Mouse (Mus musculus): Measurements from ENCODE around the gene Ldb1.

The Ldb1 gene

GRCm38 (mm10) chr19:46044271-46044992 lies 582 bp downstream of the Ldb1 start, which contains the start of gene Pprc1:
TSS of gene Pprc1 (plus strand) at chr19:46044886.
- DNase-seq, result peak; percentile 45 to 54

- DNase-seq, result peak in 1 of 2 experiments; percentile 42
Measured at GRCm38 (mm10) chr19:46043380-46043779, 1.6 kb downstream of the Ldb1 start.

- peak in 1 of 2 experiments; percentile 45 for DNase-seq
Measured at GRCm38 (mm10) chr19:46042476-46043011, 2.5 kb downstream of the Ldb1 start.

- DNase-seq, result peak; percentile 74 to 83
Measured at GRCm38 (mm10) chr19:46041933-46042475, 3.0 kb downstream of the Ldb1 start.

- no peak for DNase-seq
Measured at GRCm38 (mm10) chr19:46041299-46041932, 3.6 kb downstream of the Ldb1 start.

- DNase-seq, result peak in 1 of 2 experiments; percentile 24
Measured at GRCm38 (mm10) chr19:46040149-46040902, 4.7 kb downstream of the Ldb1 start.

GRCm38 (mm10) chr19:46039478-46039877 lies 5.5 kb downstream of the Ldb1 start:
- peak; percentile 92 for DNase-seq

GRCm38 (mm10) chr19:46038851-46039260 lies 6.2 kb downstream of the Ldb1 start:
- DNase-seq, result peak; percentile 41 to 49

GRCm38 (mm10) chr19:46037925-46038850 lies 6.8 kb downstream of the Ldb1 start:
- peak; percentile 48 to 73 for DNase-seq

GRCm38 (mm10) chr19:46037243-46037924 lies 7.6 kb downstream of the Ldb1 start:
- DNase-seq, result no peak

GRCm38 (mm10) chr19:46036477-46037242 lies 8.4 kb downstream of the Ldb1 start:
- peak in 1 of 2 experiments; percentile 42 for DNase-seq

- peak; percentile 48 to 57 for DNase-seq
Measured at GRCm38 (mm10) chr19:46035971-46036370, 9.0 kb downstream of the Ldb1 start.

- DNase-seq, result no peak
Measured at GRCm38 (mm10) chr19:46033911-46034310, 11.1 kb downstream of the Ldb1 start.

GRCm38 (mm10) chr19:46032731-46033510 lies 12.1 kb downstream of the Ldb1 start:
- DNase-seq, result no peak

GRCm38 (mm10) chr19:46031689-46032432 lies 13.2 kb downstream of the Ldb1 start:
- DNase-seq, result no peak

- DNase-seq, result no peak
Measured at GRCm38 (mm10) chr19:46030196-46030983, 14.6 kb downstream of the Ldb1 start.

GRCm38 (mm10) chr19:46029652-46030051 lies 15.4 kb downstream of the Ldb1 start:
- DNase-seq, result no peak

Data from cerebellum, adult 18-20 months (tissue).